Mouse (Mus musculus): ENCODE data around the gene 1500015O10Rik. TPM values are rescaled to one million over a fixed set of nuclear protein-coding genes. Genes with fewer than 3 reads are reported as not detected.

1500015O10Rik gene
- polyA plus RNA-seq (2014; fragmentation: Illumina TruSeq; extraction: RNeasy Lipid Tissue Mini Kit (QIAGEN cat#74804); ENCODE audit: low read depth, low replicate concordance), result not detected

GRCm38 (mm10) chr1:43730491-43730924, at the start of gene 1500015O10Rik:
1500015O10Rik (plus strand) TSS chr1:43730602.

Other genes starting within 250 kb of the 1500015O10Rik start
- 98.1 TPM for gene Uxs1, start 97.2 kb downstream of the 1500015O10Rik start, polyA plus RNA-seq (2014; fragmentation: Illumina TruSeq; extraction: RNeasy Lipid Tissue Mini Kit (QIAGEN cat#74804); ENCODE audit: low read depth, low replicate concordance)
- 69.4 TPM for gene Tpp2, start 203.0 kb downstream of the 1500015O10Rik start, polyA plus RNA-seq (2014; fragmentation: Illumina TruSeq; extraction: RNeasy Lipid Tissue Mini Kit (QIAGEN cat#74804); ENCODE audit: low read depth, low replicate concordance)